Mouse (Mus musculus): ENCODE results near the gene Syt1. TPM values are rescaled to one million over a fixed set of nuclear protein-coding genes. Genes with fewer than 3 reads are reported as not detected.

The Syt1 gene
- polyA plus RNA-seq, 1 experiment from 2014 or later = 3.6 TPM

DNA sequence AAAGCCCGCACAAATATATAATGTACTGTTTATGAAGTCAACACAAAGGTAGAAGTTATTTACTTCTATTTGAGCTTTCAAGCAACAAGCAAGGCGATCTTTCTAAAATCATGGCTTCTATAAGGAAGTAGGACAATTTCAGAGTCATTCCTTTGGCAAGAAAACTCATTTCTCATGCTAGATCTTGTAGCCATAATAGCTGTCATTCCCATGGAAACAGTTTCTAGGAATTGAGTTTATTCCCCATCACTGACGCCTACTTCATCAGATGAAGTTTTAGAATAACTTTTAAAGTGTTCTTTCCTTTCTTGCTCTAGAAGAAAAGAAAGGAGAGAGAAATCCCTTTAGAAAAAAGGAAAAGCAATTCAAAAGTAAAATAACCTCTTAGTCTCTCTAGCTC, 341.8 kb downstream of the Syt1 start:
- H3K36me3 ChIP-seq = no peaks in the 10 kb centered on the region
- H3K27ac ChIP-seq = no peak overlapping the region
- no peak overlapping the region for H3K4me3 ChIP-seq (replicated peaks)
- H3K9ac ChIP-seq = no peak overlapping the region
- no peaks in the 10 kb centered on the region for H3K27me3 ChIP-seq
- ATAC-seq (replicated peaks; ENCODE audit: low FRiP score) = no peak
- no peaks in the 10 kb centered on the region for H3K9me3 ChIP-seq (replicated peaks)
- H3K4me1 ChIP-seq = no peaks in the 10 kb centered on the region
- WGBS = 86% methylated on average over 3 of the region's 3 CpGs
- H3K4me2 ChIP-seq = no peak overlapping the region

DNA sequence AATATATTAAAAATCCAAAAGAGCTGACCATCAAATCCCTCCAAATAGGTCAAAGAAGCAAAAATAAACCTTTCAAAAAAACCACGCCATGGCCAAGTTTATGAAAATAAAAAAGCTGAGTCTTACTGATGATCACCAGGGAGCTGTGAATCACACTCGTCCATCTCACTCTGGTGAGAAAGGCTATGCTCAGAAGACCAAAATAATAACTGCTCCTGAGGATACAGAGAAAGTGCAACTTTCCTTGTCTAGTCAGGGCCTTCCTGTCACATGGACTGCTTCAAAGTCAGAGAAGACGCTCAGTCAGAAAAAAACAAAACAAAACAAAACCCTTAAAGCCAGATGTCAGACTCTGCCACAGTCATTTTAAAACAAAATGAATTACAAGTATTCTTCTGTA, 350.5 kb downstream of the Syt1 start:
- Histone ChIP-seq H3K4me3 (replicated peaks) (no peak overlapping the region), H3K9ac (no peak overlapping the region), H3K4me1 (no peaks in the 10 kb centered on the region), H3K36me3 (no peaks in the 10 kb centered on the region), H3K27me3 (no peaks in the 10 kb centered on the region), H3K9me3 (replicated peaks) (no peaks in the 10 kb centered on the region), H3K4me2 (no peak overlapping the region), H3K27ac (no peak overlapping the region)
- WGBS = 50% methylated on average over 3 of the region's 3 CpGs
- ATAC-seq (replicated peaks; ENCODE audit: low FRiP score) = no peak

DNA sequence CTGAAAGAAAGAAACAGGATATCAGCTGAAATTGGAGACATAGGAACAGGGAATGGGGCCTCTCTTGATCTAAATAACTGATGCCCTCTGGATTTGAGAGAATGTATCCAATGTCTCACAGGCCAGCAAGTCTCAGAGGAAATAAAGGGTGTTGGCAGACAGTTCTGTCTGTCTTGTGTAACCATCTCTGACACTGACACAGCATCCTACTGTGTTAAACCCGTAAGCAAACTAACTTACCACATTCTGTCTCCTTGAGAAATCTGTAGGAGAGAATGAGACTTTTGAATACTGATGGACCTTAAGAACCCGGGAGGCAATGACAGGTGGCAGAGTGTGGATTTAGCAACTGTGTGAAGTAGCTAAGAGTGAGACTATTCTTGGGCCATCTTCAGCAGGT, 352.5 kb downstream of the Syt1 start:
- no peak overlapping the region for H3K27ac ChIP-seq
- H3K9ac ChIP-seq = no peak overlapping the region
- no peak overlapping the region for H3K4me3 ChIP-seq (replicated peaks)
- no peak overlapping the region for H3K4me2 ChIP-seq
- no peaks in the 10 kb centered on the region for H3K27me3 ChIP-seq
- H3K36me3 ChIP-seq = no peaks in the 10 kb centered on the region
- no peak for ATAC-seq (replicated peaks; ENCODE audit: low FRiP score)
- no peaks in the 10 kb centered on the region for H3K4me1 ChIP-seq
- no peaks in the 10 kb centered on the region for H3K9me3 ChIP-seq (replicated peaks)
- 71% methylated on average over 2 of the region's 2 CpGs for WGBS

DNA sequence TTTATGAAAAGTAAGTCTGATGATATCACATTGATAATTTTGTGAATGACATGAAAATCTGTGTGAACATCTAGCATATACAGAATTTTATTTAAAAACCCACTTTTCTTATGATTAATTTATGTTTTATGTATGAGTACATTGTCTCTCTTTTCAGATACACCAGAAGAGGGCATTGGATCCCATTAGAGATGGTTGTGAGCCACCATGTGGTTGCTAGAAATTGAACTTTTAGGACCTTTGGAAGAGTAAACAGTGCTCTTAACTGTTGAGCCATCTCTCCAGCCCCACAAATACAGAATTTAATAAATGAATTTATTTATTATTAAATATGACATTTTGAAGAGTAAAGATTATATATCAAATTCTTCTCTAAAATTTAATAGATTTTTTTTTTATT, 353.1 kb downstream of the Syt1 start:
- H3K27me3 ChIP-seq = no peaks in the 10 kb centered on the region
- no peak overlapping the region for H3K9ac ChIP-seq
- H3K36me3 ChIP-seq = no peaks in the 10 kb centered on the region
- H3K4me1 ChIP-seq = 0 out of 2 replicates have a peak, but pooled peaks cover 4% of the 10 kb centered on the region
- no peak for ATAC-seq (replicated peaks; ENCODE audit: low FRiP score)
- H3K27ac ChIP-seq = no peak overlapping the region
- no peaks in the 10 kb centered on the region for H3K9me3 ChIP-seq (replicated peaks)
- H3K4me3 ChIP-seq (replicated peaks) = no peak overlapping the region
- H3K4me2 ChIP-seq = no peak overlapping the region

DNA sequence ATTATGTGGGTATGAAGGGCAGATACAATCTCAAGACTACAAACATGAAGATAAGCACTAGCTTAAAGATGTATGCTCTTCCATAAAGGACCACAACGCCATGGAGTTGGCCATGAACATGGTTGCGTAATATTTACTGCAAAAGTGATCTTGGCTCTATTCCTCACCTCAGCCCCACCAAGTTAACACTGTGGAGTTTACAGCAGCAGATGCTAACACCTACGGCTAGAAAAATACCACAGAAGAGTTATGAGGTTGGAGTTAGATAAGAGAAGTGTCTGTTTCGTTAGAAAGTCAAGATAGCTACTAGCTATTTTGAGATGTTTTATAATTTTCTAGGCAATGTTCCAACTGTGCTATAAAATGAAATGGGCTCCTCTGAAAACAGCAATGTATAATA, 353.9 kb downstream of the Syt1 start:
- no peaks in the 10 kb centered on the region for H3K36me3 ChIP-seq
- no peaks in the 10 kb centered on the region for H3K27me3 ChIP-seq
- no peak overlapping the region for H3K27ac ChIP-seq
- H3K4me3 ChIP-seq (replicated peaks) = no peak overlapping the region
- H3K4me1 ChIP-seq = 0 out of 2 replicates have a peak, but pooled peaks cover 4% of the 10 kb centered on the region
- no peak overlapping the region for H3K9ac ChIP-seq
- ATAC-seq (replicated peaks; ENCODE audit: low FRiP score) = no peak
- no peaks in the 10 kb centered on the region for H3K9me3 ChIP-seq (replicated peaks)
- no peak overlapping the region for H3K4me2 ChIP-seq
- 76% methylated on average over 4 of the region's 4 CpGs for WGBS

GRCm38 (mm10) chr10:108655074-108655473, 355.7 kb downstream of the Syt1 start:
- Histone ChIP-seq H3K9me3 (replicated peaks) (no peaks in the 10 kb centered on the region), H3K27me3 (no peaks in the 10 kb centered on the region), H3K27ac (no peak overlapping the region), H3K4me3 (replicated peaks) (no peak overlapping the region), H3K9ac (no peak overlapping the region), H3K36me3 (no peaks in the 10 kb centered on the region), H3K4me2 (no peak overlapping the region), H3K4me1 (0 out of 2 replicates have a peak, but pooled peaks cover 4% of the 10 kb centered on the region)
- 93% methylated on average over 11 of the region's 11 CpGs for WGBS
- ATAC-seq (replicated peaks; ENCODE audit: low FRiP score) = no peak

DNA sequence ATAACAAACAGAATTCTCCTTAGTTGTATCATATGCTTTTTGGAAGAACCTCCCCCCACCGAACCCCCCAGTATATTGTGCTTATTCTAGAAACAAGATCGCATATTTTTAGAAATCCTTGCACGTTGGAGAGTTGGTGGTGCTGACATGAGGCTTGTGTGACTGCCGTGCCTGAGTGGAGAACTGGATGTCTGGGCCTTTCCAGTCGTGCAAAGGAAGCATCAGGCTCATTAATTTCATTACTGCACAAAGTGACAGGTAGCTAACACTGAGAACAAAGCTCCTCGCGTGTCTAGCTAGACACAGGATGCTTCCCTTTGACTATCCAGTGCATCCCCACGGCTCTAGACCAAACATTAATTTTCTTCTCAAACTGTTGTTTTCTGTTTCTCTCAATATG, 358.0 kb downstream of the Syt1 start:
- 27% methylated on average over 8 of the region's 8 CpGs for WGBS
- no peak overlapping the region for H3K4me3 ChIP-seq (replicated peaks)
- no peak overlapping the region for H3K9ac ChIP-seq
- no peak overlapping the region for H3K4me2 ChIP-seq
- H3K36me3 ChIP-seq = no peaks in the 10 kb centered on the region
- H3K27me3 ChIP-seq = no peaks in the 10 kb centered on the region
- H3K4me1 ChIP-seq = 0 out of 2 replicates have a peak, but pooled peaks cover 4% of the 10 kb centered on the region
- no peak overlapping the region for H3K27ac ChIP-seq
- no peaks in the 10 kb centered on the region for H3K9me3 ChIP-seq (replicated peaks)
- ATAC-seq (replicated peaks; ENCODE audit: low FRiP score) = peak; percentile 73; the same call in 1 of the 2 replicates

- H3K9ac ChIP-seq = no peak overlapping the region
- H3K4me1 ChIP-seq = 0 out of 2 replicates have a peak, but pooled peaks cover 4% of the 10 kb centered on the region
- no peaks in the 10 kb centered on the region for H3K27me3 ChIP-seq
- H3K4me2 ChIP-seq = no peak overlapping the region
- no peaks in the 10 kb centered on the region for H3K36me3 ChIP-seq
- H3K9me3 ChIP-seq (replicated peaks) = no peaks in the 10 kb centered on the region
- no peak overlapping the region for H3K27ac ChIP-seq
- H3K4me3 ChIP-seq (replicated peaks) = no peak overlapping the region
- 82% methylated on average over 8 of the region's 8 CpGs for WGBS
- no peak for ATAC-seq (replicated peaks; ENCODE audit: low FRiP score)
Observed at GRCm38 (mm10) chr10:108652066-108652465, 358.7 kb downstream of the Syt1 start.

- 74% methylated on average over 7 of the region's 7 CpGs for WGBS
- no peaks in the 10 kb centered on the region for H3K9me3 ChIP-seq (replicated peaks)
- no peak for ATAC-seq (replicated peaks; ENCODE audit: low FRiP score)
- no peaks in the 10 kb centered on the region for H3K27me3 ChIP-seq
- no peak overlapping the region for H3K27ac ChIP-seq
- H3K4me2 ChIP-seq = no peak overlapping the region
- no peaks in the 10 kb centered on the region for H3K36me3 ChIP-seq
- H3K4me1 ChIP-seq = 0 out of 2 replicates have a peak, but pooled peaks cover 4% of the 10 kb centered on the region
- no peak overlapping the region for H3K9ac ChIP-seq
- H3K4me3 ChIP-seq (replicated peaks) = no peak overlapping the region
Observed at GRCm38 (mm10) chr10:108649174-108649573, 361.6 kb downstream of the Syt1 start.

DNA sequence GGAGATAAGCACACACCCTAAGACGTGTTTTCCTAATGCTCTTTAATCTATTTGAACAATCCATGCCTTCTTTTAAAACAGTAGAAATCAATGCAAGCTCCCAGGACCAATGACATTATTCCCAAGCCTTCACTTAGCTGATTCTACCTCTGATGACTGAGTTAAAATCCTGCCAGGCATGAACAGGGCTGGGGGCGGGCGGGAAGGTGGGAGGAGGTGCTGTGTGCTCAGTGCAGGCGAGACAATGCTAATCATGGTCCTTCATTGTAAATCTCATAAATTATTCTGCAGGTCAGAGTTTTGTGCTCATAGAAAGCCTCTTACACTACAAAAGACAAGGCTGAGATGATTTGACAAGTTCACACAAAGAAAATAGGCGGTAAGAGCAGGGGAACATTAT, 366.9 kb downstream of the Syt1 start:
- no peaks in the 10 kb centered on the region for H3K4me1 ChIP-seq
- WGBS = 69% methylated on average over 5 of the region's 5 CpGs
- no peak for ATAC-seq (replicated peaks; ENCODE audit: low FRiP score)
- no peaks in the 10 kb centered on the region for H3K9me3 ChIP-seq (replicated peaks)
- no peaks in the 10 kb centered on the region for H3K27me3 ChIP-seq
- no peak overlapping the region for H3K27ac ChIP-seq
- no peak overlapping the region for H3K9ac ChIP-seq
- no peak overlapping the region for H3K4me3 ChIP-seq (replicated peaks)
- H3K36me3 ChIP-seq = no peaks in the 10 kb centered on the region
- no peak overlapping the region for H3K4me2 ChIP-seq

DNA sequence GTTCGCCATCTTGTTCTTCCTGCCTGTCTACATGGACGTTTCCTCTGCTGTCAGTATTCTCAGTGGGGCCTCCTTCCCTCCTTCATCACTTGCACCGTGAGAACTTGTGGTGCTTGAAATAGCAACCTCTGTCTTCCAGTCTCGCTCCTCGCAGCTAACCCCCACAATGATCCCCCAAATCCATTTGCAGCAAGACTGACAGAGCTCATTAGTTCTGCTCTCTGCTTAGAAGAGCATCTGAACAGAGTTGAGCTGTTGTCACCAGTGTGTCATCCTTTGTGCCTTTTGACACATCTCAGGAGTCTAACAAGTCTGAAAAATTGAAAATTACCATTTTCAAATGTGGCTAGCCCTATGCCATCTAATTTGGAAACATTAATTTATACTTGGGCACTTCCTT, 372.7 kb downstream of the Syt1 start:
- no peak overlapping the region for H3K4me2 ChIP-seq
- H3K27me3 ChIP-seq = no peaks in the 10 kb centered on the region
- H3K9me3 ChIP-seq (replicated peaks) = no peaks in the 10 kb centered on the region
- no peak overlapping the region for H3K4me3 ChIP-seq (replicated peaks)
- no peak overlapping the region for H3K9ac ChIP-seq
- no peaks in the 10 kb centered on the region for H3K36me3 ChIP-seq
- no peak for ATAC-seq (replicated peaks; ENCODE audit: low FRiP score)
- H3K27ac ChIP-seq = no peak overlapping the region
- WGBS = 79% methylated on average over 5 of the region's 5 CpGs
- no peaks in the 10 kb centered on the region for H3K4me1 ChIP-seq

- ATAC-seq (replicated peaks; ENCODE audit: low FRiP score) = no peak
- H3K9ac ChIP-seq = no peak overlapping the region
- H3K4me3 ChIP-seq (replicated peaks) = no peak overlapping the region
- H3K4me2 ChIP-seq = no peak overlapping the region
- WGBS = 89% methylated on average over 7 of the region's 7 CpGs
- H3K27ac ChIP-seq = no peak overlapping the region
- no peaks in the 10 kb centered on the region for H3K36me3 ChIP-seq
- no peaks in the 10 kb centered on the region for H3K9me3 ChIP-seq (replicated peaks)
- no peaks in the 10 kb centered on the region for H3K4me1 ChIP-seq
- no peaks in the 10 kb centered on the region for H3K27me3 ChIP-seq
Observed at GRCm38 (mm10) chr10:108636086-108636485, 374.7 kb downstream of the Syt1 start.

- H3K36me3 ChIP-seq = no peaks in the 10 kb centered on the region
- H3K9ac ChIP-seq = no peak overlapping the region
- 80% methylated on average over 4 of the region's 4 CpGs for WGBS
- no peak overlapping the region for H3K4me3 ChIP-seq (replicated peaks)
- no peak for ATAC-seq (replicated peaks; ENCODE audit: low FRiP score)
- H3K4me1 ChIP-seq = no peaks in the 10 kb centered on the region
- no peak overlapping the region for H3K4me2 ChIP-seq
- H3K27me3 ChIP-seq = no peaks in the 10 kb centered on the region
- H3K9me3 ChIP-seq (replicated peaks) = no peaks in the 10 kb centered on the region
- no peak overlapping the region for H3K27ac ChIP-seq
Observed at GRCm38 (mm10) chr10:108635616-108636015, 375.2 kb downstream of the Syt1 start.
